Mouse (Mus musculus): ENCODE data around the gene Bcl9. TPM values are rescaled to one million over a fixed set of nuclear protein-coding genes. Genes with fewer than 3 reads are reported as not detected.

Bcl9 gene
- polyA plus RNA-seq (2015; fragmentation: Nextera tagmentation; extraction: Ambion mirVana) = 41.9 and 43.2 TPM in 2 replicates

DNA sequence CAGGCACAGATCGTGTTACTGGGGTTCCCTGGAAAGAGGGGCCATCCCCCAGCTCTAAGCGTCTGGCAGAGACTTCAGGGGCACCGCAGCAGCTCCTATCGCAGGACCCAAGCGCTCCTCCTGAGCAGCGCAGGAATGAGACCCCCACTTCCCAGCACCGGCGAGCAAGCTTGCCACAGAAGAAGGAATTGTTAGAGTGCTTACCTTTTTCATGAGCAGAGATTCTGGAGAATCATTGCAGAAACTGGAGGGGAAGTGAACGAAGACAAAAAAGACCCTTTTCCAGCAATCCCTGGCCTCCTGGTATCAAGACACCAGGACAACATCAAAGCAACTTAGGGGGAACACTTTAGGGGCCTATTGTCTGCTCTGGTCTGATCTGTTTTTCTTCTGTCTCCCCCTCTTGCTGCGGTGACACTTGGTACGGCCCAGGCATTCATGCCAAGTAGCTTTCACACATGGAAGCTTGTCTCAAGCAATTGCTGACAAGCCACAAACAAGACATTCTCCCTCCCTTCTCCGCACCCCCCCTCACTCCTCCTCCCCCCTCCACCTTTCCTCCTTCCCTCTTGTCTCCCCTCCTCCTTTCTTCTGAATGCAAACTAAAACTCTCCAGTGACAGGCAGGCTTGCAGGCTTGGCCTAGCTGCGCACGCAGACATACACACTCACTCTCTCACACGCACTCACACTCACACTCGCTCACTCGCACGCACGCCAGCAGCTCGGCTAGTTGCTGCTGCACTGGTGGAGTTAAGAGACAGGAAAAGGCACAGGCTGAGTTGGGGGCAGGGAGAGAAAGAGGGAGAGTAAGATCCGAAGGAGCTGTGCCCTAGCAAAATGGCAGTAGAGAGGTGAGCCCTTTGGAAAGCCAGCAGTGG is at the start of gene Bcl9:
Gene Bcl9 (minus strand): TSS at position 365 of the 880 bp plus-strand sequence.
- Histone ChIP-seq H3K4me1 (ENCODE audit: control insufficient read depth, insufficient read depth, low read length) (peaks cover 12% of the 10 kb centered on the region), H3K36me3 (ENCODE audit: control insufficient read depth, insufficient read depth, low read length) (no peaks in the 10 kb centered on the region), H3K4me2 (ENCODE audit: low read depth, low read length) (peak within 1 kb of the TSS; percentile 72), H3K9me3 (replicated peaks; ENCODE audit: control insufficient read depth, low read length) (no peaks in the 10 kb centered on the region), H3K4me3 (replicated peaks; ENCODE audit: low read length) (peak within 1 kb of the TSS; percentile 63), H3K9ac (ENCODE audit: low read length) (peak within 1 kb of the TSS; percentile 85), H3K27ac (ENCODE audit: low read length) (peak within 1 kb of the TSS; percentile 97), H3K27me3 (ENCODE audit: control insufficient read depth, insufficient read depth, low read length) (no peaks in the 10 kb centered on the region)
- peak; percentile 85 for ATAC-seq (ENCODE audit: insufficient read depth, low FRiP score)
- under 1% methylated on average over 21 of the region's 21 CpGs for WGBS

DNA sequence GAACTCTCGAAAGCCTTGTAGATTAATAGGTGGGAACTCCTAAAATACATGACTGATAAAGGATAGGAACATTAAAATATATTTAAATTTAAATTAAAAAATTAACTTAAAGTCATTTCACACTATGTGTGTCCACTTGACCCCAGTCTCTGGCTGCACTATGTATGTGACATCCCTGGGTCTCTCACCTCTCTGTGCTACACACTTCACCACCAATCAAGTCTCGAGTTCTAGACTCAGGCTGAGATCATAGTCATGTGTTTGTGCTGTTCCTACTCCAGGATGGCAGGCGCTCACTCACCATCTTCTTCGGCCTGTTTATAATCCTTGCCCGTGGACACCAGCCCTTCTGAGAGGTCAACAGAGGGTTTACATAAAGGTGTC is 41.5 kb upstream of the Bcl9 start:
- H3K9ac ChIP-seq (ENCODE audit: low read length) = no peak overlapping the region
- no peak overlapping the region for H3K4me3 ChIP-seq (replicated peaks; ENCODE audit: low read length)
- no peaks in the 10 kb centered on the region for H3K9me3 ChIP-seq (replicated peaks; ENCODE audit: control insufficient read depth, low read length)
- no peak overlapping the region for H3K4me2 ChIP-seq (ENCODE audit: low read depth, low read length)
- no peak for ATAC-seq (ENCODE audit: insufficient read depth, low FRiP score)
- H3K4me1 ChIP-seq (ENCODE audit: control insufficient read depth, insufficient read depth, low read length) = peaks cover 11% of the 10 kb centered on the region
- WGBS = 65% methylated on average over 5 of the region's 5 CpGs
- no peaks in the 10 kb centered on the region for H3K27me3 ChIP-seq (ENCODE audit: control insufficient read depth, insufficient read depth, low read length)
- no peak overlapping the region for H3K27ac ChIP-seq (ENCODE audit: low read length)
- no peaks in the 10 kb centered on the region for H3K36me3 ChIP-seq (ENCODE audit: control insufficient read depth, insufficient read depth, low read length)

DNA sequence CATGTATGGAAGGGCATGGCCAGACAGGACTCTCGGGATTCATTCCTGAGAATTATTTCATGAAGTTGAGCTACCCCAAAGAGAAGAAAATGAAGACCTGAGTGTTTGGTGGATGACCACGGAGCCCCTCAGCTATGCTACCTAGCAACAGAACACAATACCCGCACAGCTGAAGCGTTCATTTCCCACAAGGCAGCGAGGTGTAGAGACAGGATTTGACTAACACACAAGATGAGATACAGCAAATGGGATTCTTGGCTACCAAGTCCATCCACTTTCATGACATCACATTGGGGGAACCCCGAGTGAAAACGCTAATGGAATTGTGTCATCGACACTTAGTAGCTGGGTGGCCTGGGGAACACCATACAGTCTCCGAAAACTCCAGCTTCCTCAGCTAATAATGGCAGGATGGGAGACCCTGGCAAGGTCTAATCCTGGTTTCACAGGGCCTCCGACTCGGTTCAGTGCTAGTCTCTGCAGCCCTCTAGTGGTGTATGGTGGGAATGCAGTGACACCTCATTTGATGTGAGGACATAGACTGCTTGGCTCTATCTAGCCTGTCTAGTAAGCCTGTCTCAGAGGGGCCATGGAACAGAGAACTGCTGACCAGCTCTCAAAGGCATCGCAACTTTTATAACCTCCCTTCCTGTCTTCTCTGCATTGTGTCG is 40.9 kb upstream of the Bcl9 start:
- H3K27ac ChIP-seq (ENCODE audit: low read length) = no peak overlapping the region
- H3K9ac ChIP-seq (ENCODE audit: low read length) = no peak overlapping the region
- 27% methylated on average over 13 of the region's 13 CpGs for WGBS
- no peak overlapping the region for H3K4me2 ChIP-seq (ENCODE audit: low read depth, low read length)
- H3K36me3 ChIP-seq (ENCODE audit: control insufficient read depth, insufficient read depth, low read length) = no peaks in the 10 kb centered on the region
- H3K27me3 ChIP-seq (ENCODE audit: control insufficient read depth, insufficient read depth, low read length) = no peaks in the 10 kb centered on the region
- no peaks in the 10 kb centered on the region for H3K9me3 ChIP-seq (replicated peaks; ENCODE audit: control insufficient read depth, low read length)
- ATAC-seq (ENCODE audit: insufficient read depth, low FRiP score) = peak; percentile 75; the same call in 1 of the 2 replicates
- no peak overlapping the region for H3K4me3 ChIP-seq (replicated peaks; ENCODE audit: low read length)
- H3K4me1 ChIP-seq (ENCODE audit: control insufficient read depth, insufficient read depth, low read length) = peaks cover 11% of the 10 kb centered on the region

GRCm38 (mm10) chr3:97337306-97337705 is 39.6 kb upstream of the Bcl9 start:
- H3K4me3 ChIP-seq (replicated peaks; ENCODE audit: low read length) = 0 out of 2 replicates have a peak overlapping the region, but pooled peaks have one; percentile 4
- no peak overlapping the region for H3K27ac ChIP-seq (ENCODE audit: low read length)
- H3K4me1 ChIP-seq (ENCODE audit: control insufficient read depth, insufficient read depth, low read length) = peaks cover 11% of the 10 kb centered on the region
- no peaks in the 10 kb centered on the region for H3K36me3 ChIP-seq (ENCODE audit: control insufficient read depth, insufficient read depth, low read length)
- H3K4me2 ChIP-seq (ENCODE audit: low read depth, low read length) = peak overlapping the region; percentile 34; the same call in 1 of the 2 replicates
- ATAC-seq (ENCODE audit: insufficient read depth, low FRiP score) = no peak
- H3K27me3 ChIP-seq (ENCODE audit: control insufficient read depth, insufficient read depth, low read length) = no peaks in the 10 kb centered on the region
- 18% methylated on average over 11 of the region's 11 CpGs for WGBS
- H3K9me3 ChIP-seq (replicated peaks; ENCODE audit: control insufficient read depth, low read length) = no peaks in the 10 kb centered on the region
- H3K9ac ChIP-seq (ENCODE audit: low read length) = no peak overlapping the region

DNA sequence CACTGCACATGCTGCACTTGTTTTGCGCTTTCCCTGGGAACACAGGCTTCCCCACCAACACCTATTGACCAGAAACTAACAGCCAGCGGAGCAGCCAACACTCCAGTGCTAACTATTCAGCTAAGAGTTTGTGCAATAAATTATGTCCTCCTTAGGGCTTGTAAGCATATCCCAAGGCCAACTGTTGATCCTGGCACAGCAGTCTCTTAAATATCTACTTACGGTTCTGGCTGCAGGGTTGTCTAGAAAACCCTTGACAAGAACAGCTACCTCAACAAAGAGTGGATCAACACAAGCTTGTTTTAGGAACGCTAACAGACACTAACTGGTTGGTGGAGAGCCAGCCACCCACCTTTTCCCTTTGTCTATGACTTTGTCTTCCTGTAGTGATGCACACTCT is 38.6 kb upstream of the Bcl9 start:
- Histone ChIP-seq H3K4me2 (ENCODE audit: low read depth, low read length) (no peak overlapping the region), H3K36me3 (ENCODE audit: control insufficient read depth, insufficient read depth, low read length) (no peaks in the 10 kb centered on the region)
- WGBS = 77% methylated on average over 4 of the region's 4 CpGs

DNA sequence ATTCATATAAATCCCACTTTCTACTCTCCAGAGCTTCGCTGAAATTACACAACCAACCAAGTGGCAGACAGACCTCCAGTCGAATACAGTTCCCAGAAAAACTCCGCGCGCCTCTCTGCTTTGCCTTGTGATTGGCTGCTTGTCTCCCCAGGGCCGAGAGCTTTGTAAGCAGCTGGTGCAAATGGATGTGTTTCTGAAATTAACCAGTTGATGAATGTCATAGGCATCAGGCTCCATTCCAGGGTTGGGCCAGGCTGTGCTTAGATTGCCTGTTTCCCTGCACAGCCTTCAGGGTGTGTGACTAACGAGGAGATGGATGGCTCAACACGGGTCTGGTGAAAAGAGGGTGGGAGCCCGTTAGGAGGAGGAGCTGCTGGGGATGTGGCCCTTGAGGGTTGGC is 36.9 kb upstream of the Bcl9 start:
- Histone ChIP-seq H3K36me3 (ENCODE audit: control insufficient read depth, insufficient read depth, low read length) (no peaks in the 10 kb centered on the region), H3K27ac (ENCODE audit: low read length) (no peak overlapping the region), H3K4me1 (ENCODE audit: control insufficient read depth, insufficient read depth, low read length) (peaks cover 11% of the 10 kb centered on the region), H3K9me3 (replicated peaks; ENCODE audit: control insufficient read depth, low read length) (no peaks in the 10 kb centered on the region), H3K4me3 (replicated peaks; ENCODE audit: low read length) (no peak overlapping the region), H3K27me3 (ENCODE audit: control insufficient read depth, insufficient read depth, low read length) (no peaks in the 10 kb centered on the region), H3K4me2 (ENCODE audit: low read depth, low read length) (no peak overlapping the region), H3K9ac (ENCODE audit: low read length) (no peak overlapping the region)
- no peak for ATAC-seq (ENCODE audit: insufficient read depth, low FRiP score)
- WGBS = 45% methylated on average over 9 of the region's 9 CpGs

More for the DNA sequence above, 38.6 kb upstream of the Bcl9 start:
- Histone ChIP-seq H3K9ac (ENCODE audit: low read length) (no peak overlapping the region), H3K9me3 (replicated peaks; ENCODE audit: control insufficient read depth, low read length) (no peaks in the 10 kb centered on the region), H3K4me1 (ENCODE audit: control insufficient read depth, insufficient read depth, low read length) (peaks cover 11% of the 10 kb centered on the region), H3K27ac (ENCODE audit: low read length) (no peak overlapping the region), H3K27me3 (ENCODE audit: control insufficient read depth, insufficient read depth, low read length) (no peaks in the 10 kb centered on the region), H3K4me3 (replicated peaks; ENCODE audit: low read length) (no peak overlapping the region)
- ATAC-seq (ENCODE audit: insufficient read depth, low FRiP score) = no peak

GRCm38 (mm10) chr3:97332172-97332571 is 34.5 kb upstream of the Bcl9 start:
- H3K4me1 ChIP-seq (ENCODE audit: control insufficient read depth, insufficient read depth, low read length) = peaks cover 4% of the 10 kb centered on the region
- H3K27ac ChIP-seq (ENCODE audit: low read length) = no peak overlapping the region
- no peak overlapping the region for H3K4me2 ChIP-seq (ENCODE audit: low read depth, low read length)
- no peak overlapping the region for H3K4me3 ChIP-seq (replicated peaks; ENCODE audit: low read length)
- no peaks in the 10 kb centered on the region for H3K36me3 ChIP-seq (ENCODE audit: control insufficient read depth, insufficient read depth, low read length)
- 89% methylated on average over 12 of the region's 12 CpGs for WGBS
- ATAC-seq (ENCODE audit: insufficient read depth, low FRiP score) = no peak
- H3K27me3 ChIP-seq (ENCODE audit: control insufficient read depth, insufficient read depth, low read length) = no peaks in the 10 kb centered on the region
- 0 out of 2 replicates have a peak, but pooled peaks cover 3% of the 10 kb centered on the region for H3K9me3 ChIP-seq (replicated peaks; ENCODE audit: control insufficient read depth, low read length)
- no peak overlapping the region for H3K9ac ChIP-seq (ENCODE audit: low read length)

- WGBS = 94% methylated on average over 2 of the region's 2 CpGs
- no peaks in the 10 kb centered on the region for H3K36me3 ChIP-seq (ENCODE audit: control insufficient read depth, insufficient read depth, low read length)
- H3K4me1 ChIP-seq (ENCODE audit: control insufficient read depth, insufficient read depth, low read length) = no peaks in the 10 kb centered on the region; the same call in 1 of the 2 replicates
- no peak overlapping the region for H3K4me3 ChIP-seq (replicated peaks; ENCODE audit: low read length)
- no peak for ATAC-seq (ENCODE audit: insufficient read depth, low FRiP score)
- no peaks in the 10 kb centered on the region for H3K27me3 ChIP-seq (ENCODE audit: control insufficient read depth, insufficient read depth, low read length)
- no peak overlapping the region for H3K4me2 ChIP-seq (ENCODE audit: low read depth, low read length)
- no peak overlapping the region for H3K9ac ChIP-seq (ENCODE audit: low read length)
- H3K9me3 ChIP-seq (replicated peaks; ENCODE audit: control insufficient read depth, low read length) = 0 out of 2 replicates have a peak, but pooled peaks cover 3% of the 10 kb centered on the region
- no peak overlapping the region for H3K27ac ChIP-seq (ENCODE audit: low read length)
Measured at GRCm38 (mm10) chr3:97327809-97328208, 30.1 kb upstream of the Bcl9 start.

- WGBS = 94% methylated on average over 1 of the region's 1 CpGs
- H3K9me3 ChIP-seq (replicated peaks; ENCODE audit: control insufficient read depth, low read length) = 0 out of 2 replicates have a peak, but pooled peaks cover 3% of the 10 kb centered on the region
- no peak overlapping the region for H3K4me3 ChIP-seq (replicated peaks; ENCODE audit: low read length)
- no peaks in the 10 kb centered on the region for H3K27me3 ChIP-seq (ENCODE audit: control insufficient read depth, insufficient read depth, low read length)
- ATAC-seq (ENCODE audit: insufficient read depth, low FRiP score) = no peak
- H3K4me1 ChIP-seq (ENCODE audit: control insufficient read depth, insufficient read depth, low read length) = no peaks in the 10 kb centered on the region; the same call in 1 of the 2 replicates
- H3K36me3 ChIP-seq (ENCODE audit: control insufficient read depth, insufficient read depth, low read length) = no peaks in the 10 kb centered on the region
- H3K4me2 ChIP-seq (ENCODE audit: low read depth, low read length) = no peak overlapping the region
- H3K27ac ChIP-seq (ENCODE audit: low read length) = no peak overlapping the region
- no peak overlapping the region for H3K9ac ChIP-seq (ENCODE audit: low read length)
Measured at GRCm38 (mm10) chr3:97327356-97327755, 29.6 kb upstream of the Bcl9 start.

Measured in stomach, embryonic 16.5 days (tissue).